Mouse (Mus musculus) heart, postnatal 0 days (tissue): ENCODE measurements at regions not wholly inside any gene's neighbourhood (a gene's known extent, or its start where the extent isn't known, plus 50 kb on each side); places are given as distances from the start of the nearest gene placed in this dataset.

Experiments used
- CTCF ChIP-seq: IDR thresholded peaks from 2 replicates; pipeline ENCODE4 v1.5.1; 2016; ENCODE audit warnings: antibody characterized with exemption, control low read depth, low read depth
- EP300 ChIP-seq: IDR thresholded peaks from 2 replicates; pipeline ENCODE4 v1.6.1; 2016; ENCODE audit warnings: antibody characterized with exemption, low read depth

GRCm38 (mm10) chr10:117430224-117430884, 50.5 kb upstream of the Cpsf6 start:
- no peak for TF ChIP-seq EP300
- no peak for TF ChIP-seq CTCF
